Mouse (Mus musculus) midbrain, embryonic 12.5 days (tissue): ENCODE data around the gene Rrp7a. TPM values are rescaled to one million over a fixed set of nuclear protein-coding genes. Genes with fewer than 3 reads are reported as not detected.

Source experiments
- ATAC-seq: fragments of 200-750 bp; cut with Nextera tagmentation; 2 replicates; pipeline ENCODE4 v1.8.0; 2017; ENCODE audit warnings: low read depth, moderate TSS enrichment, moderate library complexity; ENCODE audit not compliant: low FRiP score
- H3K27ac ChIP-seq: fragments of 300-500 bp; sonication (generic); replicated peaks from 2 replicates; pipeline ENCODE4 v1.5.1; 2016; ENCODE audit warnings: mild to moderate bottlenecking
- H3K27me3 ChIP-seq: fragments of 300-500 bp; sonication (generic); 2 replicates; pipeline ENCODE4 v1.6.1; 2016; ENCODE audit warnings: mild to moderate bottlenecking
- H3K36me3 ChIP-seq: fragments of 300-500 bp; sonication (generic); 2 replicates; pipeline ENCODE4 v1.6.1; 2016
- H3K4me1 ChIP-seq: fragments of 300-500 bp; sonication (generic); 2 replicates; pipeline ENCODE4 v1.6.1; 2016
- H3K4me2 ChIP-seq: fragments of 300-500 bp; sonication (generic); replicated peaks from 2 replicates; pipeline ENCODE4 v1.6.1; 2016; ENCODE audit warnings: mild to moderate bottlenecking, moderate library complexity
- H3K4me3 ChIP-seq: fragments of 300-500 bp; sonication (generic); 2 replicates; pipeline ENCODE4 v1.5.1; 2016; ENCODE audit warnings: mild to moderate bottlenecking
- H3K9ac ChIP-seq: fragments of 300-500 bp; sonication (generic); replicated peaks from 2 replicates; pipeline ENCODE4 v1.6.1; 2016; ENCODE audit warnings: mild to moderate bottlenecking, moderate library complexity
- H3K9me3 ChIP-seq: fragments of 300-500 bp; sonication (generic); 2 replicates; pipeline ENCODE4 v1.6.1; 2016; ENCODE audit warnings: mild to moderate bottlenecking
- WGBS: fragments of 180-500 bp; shearing (Covaris S2); methylation state at CpG from one replicate; pipeline ENCODE4 v1.1.7; 2016; 5-methylcytosine and 5-hydroxymethylcytosine counted together
- polyA plus RNA-seq: library from polyadenylated mRNA; unstranded; fragments of >200 nt; fragmentation: Nextera tagmentation; extraction: Ambion mirVana; gene quantifications from 2 replicates; pipeline ENCODE4 v1.2.1, GENCODE M21; 2016

Rrp7a gene
- polyA plus RNA-seq, 1 experiment from 2014 or later: 73.9 TPM

- WGBS: 77% methylated on average over 5 of the region's 5 CpGs
- Histone ChIP-seq H3K4me3 (no peak overlapping the region), H3K9ac (no peak overlapping the region), H3K4me1 (peaks cover 16% of the 10 kb centered on the region), H3K4me2 (no peak overlapping the region), H3K36me3 (peaks cover 40% of the 10 kb centered on the region), H3K27ac (no peak overlapping the region), H3K27me3 (no peaks in the 10 kb centered on the region), H3K9me3 (no peaks in the 10 kb centered on the region)
- no peak for ATAC-seq
These were observed 42.4 kb upstream of the Rrp7a start for GRCm38 (mm10) chr15:83164971-83165471.

GRCm38 (mm10) chr15:83162818-83163485, 40.4 kb upstream of the Rrp7a start:
- Histone ChIP-seq H3K4me3 (no peak overlapping the region), H3K9me3 (no peaks in the 10 kb centered on the region), H3K36me3 (peaks cover 60% of the 10 kb centered on the region), H3K27ac (no peak overlapping the region), H3K27me3 (no peaks in the 10 kb centered on the region), H3K9ac (no peak overlapping the region), H3K4me2 (no peak overlapping the region), H3K4me1 (peaks cover 11% of the 10 kb centered on the region; the same call in 1 of the 2 replicates)
- WGBS: 92% methylated on average over 11 of the region's 11 CpGs
- no peak for ATAC-seq

- Histone ChIP-seq H3K4me1 (peaks cover 11% of the 10 kb centered on the region; the same call in 1 of the 2 replicates), H3K27ac (no peak overlapping the region), H3K9me3 (no peaks in the 10 kb centered on the region), H3K4me2 (no peak overlapping the region), H3K9ac (no peak overlapping the region), H3K36me3 (peaks cover 70% of the 10 kb centered on the region), H3K27me3 (no peaks in the 10 kb centered on the region), H3K4me3 (no peak overlapping the region)
- ATAC-seq: no peak
- WGBS: 91% methylated on average over 4 of the region's 4 CpGs
These were observed 39.4 kb upstream of the Rrp7a start for GRCm38 (mm10) chr15:83162001-83162400.

- Histone ChIP-seq H3K36me3 (peaks cover 74% of the 10 kb centered on the region), H3K4me3 (no peak overlapping the region), H3K27ac (no peak overlapping the region), H3K4me2 (no peak overlapping the region), H3K9me3 (no peaks in the 10 kb centered on the region), H3K27me3 (no peaks in the 10 kb centered on the region), H3K4me1 (peaks cover 11% of the 10 kb centered on the region; the same call in 1 of the 2 replicates), H3K9ac (no peak overlapping the region)
- ATAC-seq: no peak
- WGBS: 24% methylated on average over 9 of the region's 10 CpGs
These were observed 38.6 kb upstream of the Rrp7a start for GRCm38 (mm10) chr15:83161062-83161748.

- H3K27ac ChIP-seq: no peak overlapping the region
- WGBS: 85% methylated on average over 4 of the region's 4 CpGs
- ATAC-seq: no peak
These were observed 38.0 kb upstream of the Rrp7a start for GRCm38 (mm10) chr15:83160561-83160960.

GRCm38 (mm10) chr15:83159823-83160222, 37.2 kb upstream of the Rrp7a start:
- Histone ChIP-seq H3K27ac (no peak overlapping the region), H3K9ac (no peak overlapping the region), H3K27me3 (no peaks in the 10 kb centered on the region), H3K4me1 (peaks cover 11% of the 10 kb centered on the region; the same call in 1 of the 2 replicates), H3K4me3 (no peak overlapping the region), H3K9me3 (no peaks in the 10 kb centered on the region), H3K36me3 (peaks cover 73% of the 10 kb centered on the region), H3K4me2 (no peak overlapping the region)
- no peak for ATAC-seq
- 92% methylated on average over 9 of the region's 9 CpGs for WGBS

More at GRCm38 (mm10) chr15:83160561-83160960, 38.0 kb upstream of the Rrp7a start:
- Histone ChIP-seq H3K9me3 (no peaks in the 10 kb centered on the region), H3K4me1 (peaks cover 11% of the 10 kb centered on the region; the same call in 1 of the 2 replicates), H3K27me3 (no peaks in the 10 kb centered on the region), H3K9ac (no peak overlapping the region), H3K4me2 (no peak overlapping the region), H3K4me3 (no peak overlapping the region), H3K36me3 (peaks cover 77% of the 10 kb centered on the region)

GRCm38 (mm10) chr15:83158587-83159160, 36.1 kb upstream of the Rrp7a start:
- Histone ChIP-seq H3K27ac (no peak overlapping the region), H3K4me1 (peaks cover 11% of the 10 kb centered on the region; the same call in 1 of the 2 replicates), H3K4me3 (no peak overlapping the region), H3K4me2 (no peak overlapping the region), H3K36me3 (peaks cover 81% of the 10 kb centered on the region), H3K9me3 (no peaks in the 10 kb centered on the region), H3K27me3 (no peaks in the 10 kb centered on the region), H3K9ac (no peak overlapping the region)
- no peak for ATAC-seq
- WGBS: 93% methylated on average over 7 of the region's 7 CpGs

GRCm38 (mm10) chr15:83157667-83158064, 35.1 kb upstream of the Rrp7a start:
- Histone ChIP-seq H3K4me1 (peaks cover 11% of the 10 kb centered on the region; the same call in 1 of the 2 replicates), H3K9ac (no peak overlapping the region), H3K4me2 (no peak overlapping the region), H3K9me3 (no peaks in the 10 kb centered on the region), H3K36me3 (peaks cover 79% of the 10 kb centered on the region), H3K4me3 (no peak overlapping the region), H3K27ac (no peak overlapping the region), H3K27me3 (no peaks in the 10 kb centered on the region)
- WGBS: 95% methylated on average over 6 of the region's 6 CpGs
- ATAC-seq: no peak

- no peak overlapping the region for H3K27ac ChIP-seq
- 76% methylated on average over 11 of the region's 11 CpGs for WGBS
These were observed 34.5 kb upstream of the Rrp7a start for GRCm38 (mm10) chr15:83156929-83157666.

GRCm38 (mm10) chr15:83155672-83156419, 33.2 kb upstream of the Rrp7a start:
- no peak for ATAC-seq
- WGBS: 81% methylated on average over 6 of the region's 6 CpGs
- no peaks in the 10 kb centered on the region for H3K27me3 ChIP-seq
- no peak overlapping the region for H3K9ac ChIP-seq
- peaks cover 2% of the 10 kb centered on the region; the same call in 1 of the 2 replicates for H3K4me1 ChIP-seq
- no peak overlapping the region for H3K27ac ChIP-seq
- no peaks in the 10 kb centered on the region for H3K9me3 ChIP-seq
- peaks cover 64% of the 10 kb centered on the region for H3K36me3 ChIP-seq
- H3K4me2 ChIP-seq: no peak overlapping the region
- no peak overlapping the region for H3K4me3 ChIP-seq

More at GRCm38 (mm10) chr15:83156929-83157666, 34.5 kb upstream of the Rrp7a start:
- ATAC-seq: no peak
- Histone ChIP-seq H3K4me2 (no peak overlapping the region), H3K27me3 (no peaks in the 10 kb centered on the region), H3K9me3 (no peaks in the 10 kb centered on the region), H3K4me3 (no peak overlapping the region), H3K4me1 (peaks cover 11% of the 10 kb centered on the region; the same call in 1 of the 2 replicates), H3K9ac (no peak overlapping the region), H3K36me3 (peaks cover 75% of the 10 kb centered on the region)

- H3K4me3 ChIP-seq: no peak overlapping the region
- peaks cover 49% of the 10 kb centered on the region for H3K36me3 ChIP-seq
- H3K9ac ChIP-seq: no peak overlapping the region
- no peak overlapping the region for H3K27ac ChIP-seq
- WGBS: 96% methylated on average over 7 of the region's 7 CpGs
- H3K4me1 ChIP-seq: peaks cover 6% of the 10 kb centered on the region; the same call in 1 of the 2 replicates
- no peak overlapping the region for H3K4me2 ChIP-seq
- ATAC-seq: no peak
- no peaks in the 10 kb centered on the region for H3K9me3 ChIP-seq
- H3K27me3 ChIP-seq: no peaks in the 10 kb centered on the region
These were observed 31.7 kb upstream of the Rrp7a start for GRCm38 (mm10) chr15:83154309-83154708.
